Comparison of ENCODE assay signal across 14 mouse cellular contexts in genomic region chr8:117388370-117388769, GRCm38 (mm10).
DNase-seq lines count a peak whose midpoint lies in the region; ATAC-seq and TF ChIP-seq lines count a peak whose summit lies in the region.
"Had no signal": no experiment of that assay in that cellular context is flagged by ENCODE, and none has a peak within 500 bp of the region (broad histone marks: within the 10 kb centered on the region; RNA-seq: fewer than 3 reads in every experiment).

No protein-coding gene starts in this region.

- DNase-seq in heart, postnatal 36 days, result no peak
- DNase-seq in kidney, postnatal 36 days, result peak; percentile 63 to 69
- DNase-seq in embryo, embryonic 10.5 days (ENCODE audit: low spot score), result no peak
- DNase-seq in left cerebral cortex, adult 11 months (ENCODE audit: low spot score), result no peak
- no peak for DNase-seq in left cerebral cortex, postnatal 36 days (ENCODE audit: low spot score in 2 of 2)
- DNase-seq: right cerebral cortex, adult 18-20 months had no signal

- intact Hi-C loops in heart, postnatal 36 days (cut with DNase I), result loop anchor here (2.0 to 10.0 kb wide), 2 partner anchors 18 to 284 kb away; no protein-coding TSS in a partner anchor
- intact Hi-C loops in left cerebral cortex, postnatal 36 days (cut with DNase I), result loop anchor here (5.0 kb wide), 1 partner anchor 79 kb away; no protein-coding TSS in a partner anchor

- ATAC-seq in heart, embryonic 12.5 days (ENCODE audit: insufficient number of reproducible peaks, low FRiP score), result no peak
- peak; percentile 78 for ATAC-seq in intestine, embryonic 15.5 days
- ATAC-seq: CD4-positive, CD25-positive, alpha-beta regulatory T cell, adult 4 months; forebrain, embryonic 16.5 days had no signal

- H3K4me1 ChIP-seq in heart, embryonic 12.5 days (replicated peaks), result peaks cover 26% of the 10 kb centered on the region
- peaks cover 20% of the 10 kb centered on the region for H3K4me1 ChIP-seq in intestine, embryonic 15.5 days (replicated peaks)

- WGBS in heart, embryonic 12.5 days, result 43% methylated on average over 8 of the region's 8 CpGs
- WGBS in intestine, embryonic 15.5 days, result 48% methylated on average over 8 of the region's 8 CpGs

- no peaks in the 10 kb centered on the region for H3K27me3 ChIP-seq in heart, embryonic 12.5 days (replicated peaks)
- no peaks in the 10 kb centered on the region for H3K27me3 ChIP-seq in C2C12 (ENCODE audit: control insufficient read depth, insufficient read depth, insufficient read length)
- no peaks in the 10 kb centered on the region for H3K27me3 ChIP-seq in intestine, embryonic 15.5 days (replicated peaks)
- H3K27me3 ChIP-seq: embryonic facial prominence, embryonic 13.5 days; lung, embryonic 15.5 days; stomach, embryonic 15.5 days had no signal

- peak overlapping the region; percentile 58 for H3K27ac ChIP-seq in heart, embryonic 12.5 days (ENCODE audit: poor library complexity, severe bottlenecking)
- H3K27ac ChIP-seq in intestine, embryonic 15.5 days, result 0 out of 2 replicates have a peak overlapping the region, but pooled peaks have one; percentile 3
- H3K27ac ChIP-seq: embryonic facial prominence, embryonic 13.5 days; lung, embryonic 15.5 days had no signal

- H3K4me3 ChIP-seq in heart, embryonic 12.5 days, result no peak overlapping the region
- H3K4me3 ChIP-seq in C2C12 (ENCODE audit: insufficient read depth, poor library complexity, severe bottlenecking), result no peak overlapping the region
- no peak overlapping the region for H3K4me3 ChIP-seq in intestine, embryonic 15.5 days (replicated peaks)
- H3K4me3 ChIP-seq: embryonic facial prominence, embryonic 13.5 days; lung, embryonic 15.5 days; stomach, embryonic 15.5 days had no signal

- 0 out of 2 replicates have a peak, but pooled peaks cover 10% of the 10 kb centered on the region for H3K9me3 ChIP-seq in heart, embryonic 12.5 days (replicated peaks)
- H3K9me3 ChIP-seq in intestine, embryonic 15.5 days, result no peaks in the 10 kb centered on the region
- H3K9me3 ChIP-seq: lung, embryonic 15.5 days; stomach, embryonic 15.5 days had no signal

- no peak for TF ChIP-seq CTCF in C2C12 (IDR thresholded peaks at IDR 0.05; ENCODE audit: control insufficient read depth, insufficient read depth, insufficient read length)

- no peak overlapping the region for H3K4me2 ChIP-seq in heart, embryonic 12.5 days
- H3K4me2 ChIP-seq in intestine, embryonic 15.5 days (replicated peaks), result no peak overlapping the region
- H3K4me2 ChIP-seq: embryonic facial prominence, embryonic 13.5 days; lung, embryonic 15.5 days; stomach, embryonic 15.5 days had no signal

- H3K9ac ChIP-seq in heart, embryonic 12.5 days, result 0 out of 2 replicates have a peak overlapping the region, but pooled peaks have one; percentile 1
- H3K9ac ChIP-seq in intestine, embryonic 15.5 days, result no peak overlapping the region
- H3K9ac ChIP-seq: embryonic facial prominence, embryonic 13.5 days; lung, embryonic 15.5 days; stomach, embryonic 15.5 days had no signal

- H3K36me3 ChIP-seq in heart, embryonic 12.5 days, result peaks cover 14% of the 10 kb centered on the region
- H3K36me3 ChIP-seq in C2C12 (ENCODE audit: control insufficient read depth, insufficient read depth), result no peaks in the 10 kb centered on the region
- H3K36me3 ChIP-seq in intestine, embryonic 15.5 days, result 0 out of 2 replicates have a peak, but pooled peaks cover 7% of the 10 kb centered on the region
- H3K36me3 ChIP-seq: lung, embryonic 15.5 days; stomach, embryonic 15.5 days had no signal

- no peaks in the 10 kb centered on the region for H3K79me2 ChIP-seq in C2C12 (ENCODE audit: control insufficient read depth, insufficient read depth)

- no peaks in the 10 kb centered on the region for H3K79me3 ChIP-seq in C2C12 (ENCODE audit: low read depth)

- H3ac ChIP-seq in C2C12 (ENCODE audit: control insufficient read depth, insufficient read length, low read depth), result no peak overlapping the region

TF ChIP-seq in C2C12, 6 proteins besides CTCF, POLR2A, EP300 and RAD21:
- TF ChIP-seq MAX (IDR thresholded peaks at IDR 0.05), result peak; percentile 53
- no peak for TF ChIP-seq MYOD1 (IDR thresholded peaks at IDR 0.05; ENCODE audit: control insufficient read depth, insufficient read length, low read depth)
- TF ChIP-seq MYOG (IDR thresholded peaks at IDR 0.05; ENCODE audit: control insufficient read depth, extremely low read depth, insufficient read length), result no peak

Comparison
In these comparisons a context has a peak if more than half of its experiments do, and no peak if none do; other contexts are left out.
1. DNase-seq: peak in kidney, postnatal 36 days (2 of 2); none in heart, postnatal 36 days (0 of 2), embryo, embryonic 10.5 days (single experiment), left cerebral cortex, adult 11 months (single experiment) and left cerebral cortex, postnatal 36 days (0 of 2).